Mouse (Mus musculus) heart, adult 11 months (tissue): Measurements from ENCODE around the gene Irf6.

Experiments used
- DNase-seq: peaks from one replicate; pipeline ENCODE4 v3.0.0; 2022

The Irf6 gene

DNA sequence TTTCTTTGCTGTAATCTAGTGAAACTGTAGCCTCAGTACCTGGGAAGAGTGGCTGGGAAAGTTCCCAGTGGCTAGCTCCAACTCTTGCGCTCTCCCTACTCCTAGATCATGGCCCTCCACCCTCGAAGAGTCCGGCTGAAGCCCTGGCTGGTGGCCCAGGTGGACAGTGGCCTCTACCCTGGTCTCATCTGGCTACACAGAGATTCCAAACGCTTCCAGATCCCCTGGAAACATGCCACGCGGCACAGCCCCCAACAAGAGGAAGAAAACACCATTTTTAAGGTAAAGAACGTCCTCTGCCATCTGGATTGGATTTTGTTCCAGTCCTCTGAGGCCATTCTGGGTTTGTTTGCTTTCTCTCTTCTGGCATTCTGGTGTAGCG lies 4.2 kb downstream of the Irf6 start:
- DNase-seq: no peak

DNA sequence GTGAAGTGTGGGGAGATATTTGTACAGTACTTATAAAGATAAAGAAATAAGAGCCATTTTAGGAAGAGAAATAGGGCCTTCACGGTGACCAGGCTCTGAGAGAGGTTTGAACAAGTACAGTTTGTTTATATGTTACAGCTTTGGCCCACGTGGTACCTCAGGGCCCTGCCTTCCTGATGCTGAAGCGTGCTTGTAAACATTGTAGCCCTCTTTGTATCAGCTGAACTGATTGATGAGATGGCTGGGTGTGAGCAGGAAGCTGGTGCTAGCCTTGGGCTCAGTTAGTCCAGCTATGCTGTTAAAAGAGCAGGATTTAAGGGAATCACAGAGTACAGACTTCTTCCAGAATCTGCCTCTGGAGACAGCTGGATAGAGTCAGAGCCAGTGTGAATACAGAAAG lies 6.3 kb downstream of the Irf6 start:
- DNase-seq: no peak

DNA sequence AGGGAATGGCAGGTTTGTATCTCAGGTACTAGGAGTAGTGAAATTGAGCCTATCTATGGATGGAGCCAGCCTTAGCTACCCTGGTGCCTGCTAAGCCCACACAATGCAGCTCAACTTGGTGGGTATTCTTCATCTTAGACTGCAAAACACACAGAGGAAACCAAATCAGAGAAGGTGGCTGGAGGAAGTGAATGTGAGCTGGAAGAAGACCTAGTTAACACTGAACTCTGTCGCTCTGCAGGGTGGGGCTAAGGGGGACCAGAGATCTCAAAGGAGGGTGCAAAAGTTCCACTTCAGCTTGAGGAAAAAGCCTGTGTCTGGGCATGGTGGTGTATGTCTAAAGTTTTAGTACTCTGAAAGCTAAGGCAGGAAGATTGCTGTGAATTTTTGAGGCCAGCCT lies 6.7 kb downstream of the Irf6 start:
- DNase-seq: no peak

DNA sequence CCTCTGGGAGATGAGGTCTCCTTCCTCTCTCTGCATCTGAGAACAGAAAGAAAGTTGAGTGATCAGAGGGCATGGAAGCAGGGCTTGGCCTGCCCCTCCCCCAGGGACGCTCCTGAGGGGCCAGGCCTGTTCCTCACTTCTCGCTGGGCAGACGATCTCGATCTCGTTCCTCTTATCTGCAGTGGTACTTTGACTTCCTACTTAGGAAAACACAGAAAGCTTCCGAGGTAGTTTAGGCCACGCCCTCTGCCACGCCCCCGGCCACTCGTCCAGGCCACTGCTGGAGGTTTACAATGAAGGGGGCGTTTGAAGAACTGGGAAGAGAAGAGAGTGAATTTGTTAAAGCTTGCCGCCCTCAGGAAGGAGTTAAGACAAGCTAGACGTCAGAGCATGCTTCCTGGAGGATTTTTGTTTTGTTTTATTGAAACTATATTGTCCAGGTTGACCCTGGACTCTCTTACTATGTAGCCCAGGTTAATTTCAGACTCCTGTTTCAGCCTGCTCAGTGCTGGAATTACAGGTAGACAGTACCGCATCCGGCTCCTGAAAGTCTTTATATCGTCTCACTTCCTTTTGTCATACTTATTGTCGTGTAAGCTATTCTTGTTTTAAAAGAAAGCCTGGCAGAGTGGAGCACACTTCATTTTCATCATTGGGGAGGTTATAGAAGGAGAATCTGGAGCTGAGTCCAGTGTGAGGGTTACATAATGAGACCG lies 7.6 kb downstream of the Irf6 start:
- DNase-seq: peak; percentile 95

DNA sequence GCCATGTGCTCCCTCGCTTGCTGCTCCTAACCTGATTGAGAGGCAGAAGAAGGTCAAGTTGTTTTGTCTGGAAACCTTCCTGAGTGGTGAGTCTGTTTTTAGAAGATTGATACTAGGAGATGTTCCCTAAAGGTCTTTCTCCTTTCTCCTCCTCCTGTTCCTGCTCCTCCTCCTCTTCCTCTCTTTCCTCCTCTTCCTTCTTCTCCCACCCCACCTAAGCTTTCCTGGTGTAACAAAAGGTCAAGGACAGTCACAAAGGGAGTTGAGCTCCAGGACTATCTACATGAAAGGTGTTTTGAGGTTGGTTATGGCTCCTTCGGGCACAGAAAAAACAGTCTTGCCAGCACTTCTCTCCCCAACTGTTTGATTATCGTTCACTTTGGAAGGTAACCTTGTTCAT lies 14.8 kb downstream of the Irf6 start, which contains the start of gene A130010J15Rik:
A130010J15Rik (plus strand) TSS at position 301 of the 400 bp plus-strand sequence.
- no peak for DNase-seq

DNA sequence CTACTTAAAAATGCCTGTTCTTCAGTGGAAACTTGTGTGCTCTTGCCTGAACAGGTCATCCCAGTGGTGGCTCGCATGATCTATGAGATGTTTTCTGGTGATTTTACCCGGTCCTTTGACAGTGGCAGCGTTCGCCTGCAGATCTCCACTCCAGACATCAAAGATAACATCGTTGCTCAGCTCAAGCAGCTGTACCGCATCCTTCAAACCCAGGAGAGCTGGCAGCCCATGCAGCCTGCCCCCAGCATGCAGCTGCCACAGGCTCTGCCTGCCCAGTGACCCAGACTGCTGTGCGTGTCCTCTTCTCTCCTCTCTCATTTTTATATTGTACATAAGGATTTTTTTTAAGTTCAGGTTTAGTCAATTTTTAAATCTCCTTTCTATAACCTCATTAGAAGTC lies 16.3 kb downstream of the Irf6 start:
- DNase-seq: no peak

DNA sequence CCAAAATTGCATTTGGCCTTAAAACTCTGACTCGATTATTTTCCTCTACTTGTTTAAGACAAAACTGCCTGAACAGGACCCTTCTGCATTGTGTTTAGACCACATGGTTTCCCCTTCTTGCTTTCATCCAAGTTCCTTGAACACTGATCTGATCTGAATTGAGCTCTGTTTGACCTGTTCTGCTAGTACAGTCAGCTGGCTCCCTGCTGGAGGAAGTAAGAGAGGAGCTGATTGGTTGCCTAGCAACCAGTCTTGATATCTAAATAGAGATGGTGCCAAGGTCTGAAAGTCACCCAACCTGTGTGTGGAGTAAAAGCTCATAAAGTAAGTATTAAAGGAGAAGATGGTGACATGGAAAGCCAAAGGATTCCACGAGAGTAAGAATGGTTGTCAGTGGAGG lies 16.9 kb downstream of the Irf6 start:
- no peak for DNase-seq

DNA sequence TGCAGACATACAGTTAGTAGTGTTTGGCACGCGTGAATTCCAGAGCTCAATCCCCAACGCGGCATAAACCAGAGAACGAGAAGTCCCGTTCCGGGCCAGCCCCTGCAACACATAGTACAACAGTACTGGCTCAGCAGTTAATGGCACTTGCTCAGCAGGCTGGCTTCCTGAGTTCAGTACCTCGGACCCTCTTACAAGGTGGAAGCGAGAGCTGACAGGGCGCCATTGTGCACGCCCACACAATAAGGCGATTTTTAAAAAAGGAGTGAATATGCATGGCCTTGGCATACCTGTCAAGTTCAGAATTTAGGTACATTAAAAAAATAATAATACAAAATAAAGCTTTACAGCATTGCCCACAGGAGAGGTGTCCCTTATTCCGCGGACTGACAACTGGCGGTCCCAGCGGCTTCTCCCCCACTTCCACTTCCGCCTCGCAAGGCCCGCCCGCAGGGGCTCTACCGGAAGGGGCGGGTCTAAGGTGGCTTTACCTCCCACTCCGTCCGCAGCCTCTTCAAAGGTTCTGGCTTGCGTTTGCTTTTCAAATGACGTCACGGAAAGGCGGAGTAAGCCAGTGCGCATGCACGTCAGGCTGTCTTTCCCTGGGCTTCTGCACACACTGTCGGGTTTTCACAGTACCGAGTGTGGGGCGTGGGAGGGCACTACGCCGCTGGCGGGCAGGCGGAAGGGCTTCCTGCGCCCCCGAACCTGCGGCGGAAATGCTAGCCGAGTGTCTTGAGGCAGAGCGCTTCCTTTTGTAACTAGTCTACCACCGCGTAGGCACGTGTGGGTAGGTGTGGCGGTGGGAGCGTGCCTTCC lies 20.3 kb downstream of the Irf6 start:
- DNase-seq: peak; percentile 100

DNA sequence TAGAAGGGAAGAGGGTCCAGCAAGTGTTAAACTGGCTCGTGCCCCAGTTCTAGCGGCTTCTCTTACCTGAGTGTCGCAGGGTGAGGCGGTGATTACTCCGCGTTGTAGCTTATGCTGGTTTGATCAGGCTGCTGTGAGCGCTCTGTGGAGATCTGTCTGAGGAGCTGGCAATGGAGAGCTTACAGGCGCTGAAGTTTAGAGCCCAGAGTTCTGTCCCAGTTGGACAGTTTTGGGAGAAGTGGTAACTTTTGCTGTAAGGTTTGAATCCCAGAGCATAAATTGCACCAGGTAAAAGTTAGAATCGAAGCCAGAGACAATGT lies 20.9 kb downstream of the Irf6 start:
- no peak for DNase-seq

DNA sequence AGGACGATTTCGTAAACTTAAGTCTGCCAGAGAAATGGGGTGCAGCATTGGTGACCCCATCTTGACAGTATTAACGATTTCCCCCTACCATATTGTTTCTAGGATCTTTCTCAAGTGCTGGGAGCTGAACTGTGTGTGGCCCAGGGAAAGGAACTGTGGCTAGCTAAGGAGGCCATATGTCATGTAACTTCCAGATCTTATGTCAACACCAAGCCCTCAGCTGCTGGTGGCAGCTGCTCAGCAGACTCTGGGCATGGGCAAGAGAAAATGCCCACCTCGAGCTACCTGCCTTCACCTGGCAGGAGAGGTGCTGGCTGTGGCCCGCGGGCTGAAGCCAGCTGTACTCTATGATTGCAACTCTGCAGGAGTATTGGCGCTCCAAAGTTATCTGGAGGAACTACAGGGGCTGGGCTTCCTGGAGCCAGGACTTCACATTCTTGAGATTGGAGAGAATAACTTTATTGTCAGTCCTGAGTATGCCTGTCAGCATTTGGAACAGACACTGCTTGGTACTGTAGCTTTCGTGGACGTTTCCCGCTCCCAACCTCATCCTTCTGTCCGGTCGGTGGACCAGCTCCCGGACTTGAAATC lies 21.3 kb downstream of the Irf6 start:
- DNase-seq: peak; percentile 93

DNA sequence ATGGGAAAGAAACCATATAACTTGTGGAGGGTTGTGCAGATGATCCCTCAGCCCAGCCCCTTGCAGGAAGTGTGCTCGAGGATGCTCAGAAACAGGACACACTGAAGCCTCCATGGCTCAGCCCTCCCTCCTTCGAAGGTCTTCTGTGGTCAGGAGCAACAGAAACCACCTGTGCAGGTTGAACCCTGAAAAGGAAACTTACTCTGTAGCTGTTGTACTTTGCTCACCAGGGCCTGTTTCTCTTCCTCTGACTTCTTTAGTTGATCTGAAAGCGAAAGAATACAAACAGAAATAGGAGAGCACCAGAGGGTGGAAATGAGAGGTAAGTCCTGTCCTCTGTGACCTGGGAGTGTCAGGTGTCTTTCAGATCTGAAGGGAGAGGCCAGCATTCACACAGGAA lies 28.2 kb downstream of the Irf6 start:
- no peak for DNase-seq

DNA sequence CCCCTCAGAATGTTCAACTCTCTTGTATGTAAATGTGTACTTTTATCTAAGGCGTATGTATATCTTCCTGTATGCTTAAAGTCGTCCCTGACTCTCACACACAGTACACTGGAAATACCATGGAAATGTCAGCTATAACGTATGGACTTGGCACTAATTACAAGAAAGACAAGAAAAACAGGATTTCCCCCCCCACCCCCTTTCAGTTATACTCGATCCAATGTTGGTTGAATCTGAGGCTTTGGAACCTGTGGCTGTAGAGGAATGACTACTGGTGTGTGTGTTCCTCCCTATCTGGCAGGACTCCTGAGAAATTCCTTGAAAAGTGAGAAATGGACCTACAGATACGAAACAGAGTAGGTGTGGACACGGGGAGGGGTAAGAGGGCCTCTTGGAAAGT lies 35.3 kb downstream of the Irf6 start:
- DNase-seq: no peak

DNA sequence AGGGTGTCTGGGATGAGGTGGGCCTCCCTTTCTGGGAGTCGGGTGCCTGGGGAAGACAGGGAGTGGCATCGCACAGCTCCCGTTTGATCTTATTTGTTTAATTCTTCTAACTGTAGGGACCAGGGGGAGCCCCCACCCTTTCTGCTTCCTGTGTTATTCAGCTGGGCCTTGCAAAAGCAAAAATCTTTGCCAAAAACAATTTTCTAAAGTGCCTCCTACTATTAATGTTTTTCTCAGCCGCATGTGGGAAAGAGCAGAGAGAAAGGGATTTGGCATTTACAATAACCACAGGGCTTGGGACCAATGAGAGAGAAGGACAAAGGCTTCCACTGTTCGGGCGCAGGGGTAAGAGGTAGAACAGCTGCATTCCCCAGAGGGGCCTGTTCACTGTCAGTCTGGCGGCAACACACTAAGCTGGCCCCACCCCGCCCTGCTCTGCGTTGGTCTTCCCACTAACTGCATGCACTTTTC lies 36.3 kb downstream of the Irf6 start:
- peak; percentile 99 for DNase-seq

DNA sequence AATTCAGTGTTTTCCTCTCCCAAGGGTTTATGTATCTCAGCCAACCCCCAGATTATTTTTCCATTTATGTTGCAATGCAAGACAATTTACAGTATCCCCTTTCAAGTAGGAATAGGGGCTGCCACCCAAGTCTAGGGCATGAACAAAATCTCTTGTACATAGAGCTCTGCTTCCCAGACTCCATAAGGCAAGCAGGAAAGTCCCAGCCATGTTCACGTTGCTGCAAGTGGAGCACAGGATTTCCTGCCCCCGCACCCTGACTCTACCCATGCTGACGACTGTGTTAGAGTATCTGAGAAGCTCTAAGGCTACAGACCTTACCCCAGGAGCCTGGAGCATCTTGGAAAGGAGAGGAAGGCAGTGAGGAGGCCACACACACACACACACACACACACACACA lies 36.9 kb downstream of the Irf6 start:
- DNase-seq: peak; percentile 92

DNA sequence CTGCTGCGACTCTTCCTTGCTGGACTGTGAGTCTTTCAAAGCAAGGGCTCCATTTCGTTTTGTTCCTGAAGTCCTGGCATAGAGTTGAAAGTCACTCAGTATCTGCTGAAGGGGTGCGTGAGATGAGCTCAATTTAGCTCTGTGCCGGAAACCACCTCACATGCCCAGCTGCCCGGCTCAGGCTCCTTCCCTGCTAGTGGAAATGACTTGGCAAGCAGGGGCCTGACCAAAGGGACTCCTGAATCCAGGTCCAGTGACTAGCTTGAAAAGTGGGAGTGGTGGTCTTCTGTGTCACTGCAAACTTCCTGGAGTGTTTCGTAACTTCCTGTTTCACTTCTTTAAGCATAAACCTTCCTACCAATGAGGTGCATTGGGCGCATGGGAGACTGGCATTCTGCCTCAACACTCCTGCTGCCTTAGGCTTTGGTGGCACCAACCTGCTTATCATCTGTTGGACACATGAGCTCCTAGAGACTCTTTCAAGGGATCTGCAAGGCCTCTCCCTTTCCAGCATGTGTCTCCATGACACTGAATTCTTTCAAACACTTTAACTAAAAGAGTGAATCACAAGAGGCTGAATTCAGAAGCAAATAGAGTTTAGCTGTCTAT lies 38.9 kb downstream of the Irf6 start:
- DNase-seq: peak; percentile 96

DNA sequence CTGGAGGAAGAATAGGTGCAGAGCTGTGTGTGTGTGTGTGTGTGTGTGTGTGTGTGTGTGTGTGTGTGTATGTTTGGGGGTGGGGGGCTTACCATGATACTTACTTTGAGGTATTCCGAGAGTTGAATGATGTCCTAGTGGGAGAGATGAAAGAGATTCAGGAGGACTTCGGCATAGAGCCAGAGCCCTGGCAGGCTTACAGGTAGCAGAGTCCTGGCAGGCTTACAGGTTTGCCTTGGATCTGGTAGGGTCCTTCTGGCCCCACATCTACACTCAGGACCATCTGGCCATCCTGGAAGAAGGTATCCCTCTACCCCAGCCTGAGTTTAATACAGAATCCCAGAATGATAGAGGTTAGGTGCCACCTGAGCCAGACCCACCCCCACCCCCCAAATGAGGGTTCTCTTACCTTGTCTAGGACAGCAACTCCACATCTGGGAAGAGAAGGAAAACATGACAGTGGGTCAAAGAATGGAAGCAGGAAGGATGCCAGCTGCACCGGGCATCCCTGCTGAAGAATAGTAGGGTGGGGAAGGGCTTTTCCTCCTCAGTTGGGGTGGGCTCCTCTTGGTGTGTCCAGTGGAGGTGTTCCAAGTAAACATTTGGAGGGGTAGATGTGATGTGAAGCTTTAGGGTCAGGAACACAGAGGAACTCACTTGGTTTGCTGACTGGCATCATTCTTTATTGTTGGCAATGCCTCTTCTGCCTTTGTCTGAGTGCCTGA lies 41.7 kb downstream of the Irf6 start:
- no peak for DNase-seq

DNA sequence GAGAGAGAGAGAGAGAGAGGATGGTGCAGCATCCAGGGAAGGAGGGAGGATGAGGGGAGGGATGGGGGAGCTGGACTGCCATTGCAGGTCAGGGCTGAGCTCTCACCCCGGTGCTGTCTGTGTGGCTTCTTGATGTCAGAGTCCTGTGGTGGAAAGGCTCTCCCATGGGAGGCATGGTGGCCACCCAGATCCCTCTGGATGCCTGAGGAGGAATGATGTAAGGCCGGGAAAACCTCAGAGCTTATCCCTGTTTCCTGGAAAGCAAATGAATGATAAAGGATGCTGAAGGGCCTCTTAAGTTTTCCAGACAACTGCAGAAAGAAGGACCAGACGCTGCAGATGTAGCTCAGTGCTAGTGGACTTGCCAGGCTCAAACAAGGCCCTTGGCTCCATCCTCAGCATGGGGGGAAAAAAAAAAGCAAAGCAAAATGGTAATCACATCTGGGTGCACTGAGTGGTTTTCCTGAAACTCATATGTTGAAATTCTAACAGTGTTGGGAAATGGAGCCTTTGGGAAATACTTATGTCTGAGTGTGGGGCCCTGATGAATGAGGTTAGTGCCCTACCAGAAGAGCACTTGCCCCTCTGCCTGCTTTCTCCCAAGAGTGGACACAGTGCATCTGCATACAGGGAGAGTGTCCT lies 42.4 kb downstream of the Irf6 start:
- peak; percentile 95 for DNase-seq

DNA sequence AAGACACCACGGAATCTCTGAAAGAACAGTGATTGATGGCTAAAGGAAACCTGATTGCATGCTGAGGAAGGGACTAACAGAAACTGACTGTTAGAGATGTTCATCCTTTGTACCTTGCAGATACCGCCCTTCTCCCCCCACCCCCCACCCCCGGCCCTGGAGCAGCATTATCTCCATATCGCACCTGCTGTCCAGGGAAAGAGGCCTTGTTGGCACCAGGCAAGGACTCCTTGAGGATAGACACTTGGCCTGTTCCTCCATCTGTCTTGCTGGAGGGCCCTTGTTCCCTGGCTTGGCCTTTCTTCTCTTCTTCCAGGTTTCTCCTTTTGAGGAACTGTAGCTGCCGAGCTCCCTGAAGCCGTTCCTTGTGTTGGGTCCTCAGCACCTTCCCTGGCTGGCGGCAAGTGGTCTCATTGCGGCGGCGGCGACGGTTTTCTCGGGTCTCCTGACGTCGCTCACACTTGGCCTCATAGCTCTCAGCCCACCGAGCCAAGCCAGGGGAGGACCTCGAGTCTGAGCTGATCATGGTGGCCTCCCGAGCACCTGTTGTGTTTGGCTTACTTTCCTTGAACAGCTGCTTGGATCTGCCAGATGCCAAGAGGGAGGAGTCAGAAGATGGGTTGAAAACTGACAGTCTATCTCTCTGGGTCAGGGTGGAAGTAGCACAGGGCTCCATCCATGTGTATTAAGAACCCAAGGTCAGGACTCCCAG lies 44.7 kb downstream of the Irf6 start:
- peak; percentile 91 for DNase-seq

DNA sequence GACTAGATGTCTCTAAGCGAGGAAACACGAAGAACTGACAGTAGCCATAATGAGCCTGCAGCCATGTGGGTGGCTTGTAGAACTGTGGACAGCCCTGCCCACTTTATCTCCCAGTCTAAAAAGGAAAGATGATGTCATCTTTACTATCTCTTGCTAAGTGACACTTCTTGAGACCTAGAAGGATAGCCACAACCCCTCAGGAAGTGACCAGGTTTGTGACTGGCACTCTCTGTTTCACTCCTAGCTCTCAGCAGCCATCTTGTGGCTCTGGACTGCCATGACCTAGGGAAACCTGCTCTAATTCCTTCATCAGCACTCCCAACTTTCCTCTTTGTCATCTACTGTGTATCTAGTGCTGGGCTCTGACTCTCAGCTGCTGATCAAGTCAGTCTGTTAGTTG lies 45.4 kb downstream of the Irf6 start:
- DNase-seq: no peak

DNA sequence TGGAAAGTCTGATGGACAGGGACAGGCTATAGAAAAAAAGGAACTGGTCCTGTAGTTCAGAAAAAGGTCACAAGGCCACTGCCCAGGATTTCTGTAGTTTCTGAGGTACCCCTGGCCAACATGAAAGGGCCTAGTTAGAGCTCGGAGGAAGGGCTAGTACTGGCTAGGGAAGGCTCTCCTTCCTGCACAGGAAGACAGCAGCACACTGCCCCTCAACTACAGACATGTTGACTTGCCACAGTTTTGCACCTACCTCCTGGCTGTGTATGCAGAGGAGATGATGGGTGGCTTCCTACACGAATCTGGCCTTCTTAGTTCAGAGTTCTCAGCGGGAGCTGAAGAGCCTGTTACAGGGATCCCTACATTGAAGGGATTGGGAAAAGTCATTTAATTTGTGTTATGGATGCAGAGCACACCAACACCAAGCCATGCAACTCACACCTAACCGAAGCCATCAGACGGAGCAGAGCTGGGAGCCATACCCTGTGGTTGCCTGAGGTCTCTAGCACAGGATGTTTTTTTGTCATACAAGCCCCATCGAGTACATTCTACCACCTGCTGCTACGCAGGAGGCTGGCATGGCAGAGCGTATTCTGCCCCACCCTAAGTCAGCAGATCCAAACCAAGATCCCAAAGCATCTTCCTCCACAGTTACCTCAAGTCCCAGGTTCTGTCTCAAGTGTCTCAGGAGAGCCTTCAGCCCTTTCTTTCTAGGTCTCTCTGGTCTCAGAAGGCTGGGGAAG lies 47.9 kb downstream of the Irf6 start:
- no peak for DNase-seq

DNA sequence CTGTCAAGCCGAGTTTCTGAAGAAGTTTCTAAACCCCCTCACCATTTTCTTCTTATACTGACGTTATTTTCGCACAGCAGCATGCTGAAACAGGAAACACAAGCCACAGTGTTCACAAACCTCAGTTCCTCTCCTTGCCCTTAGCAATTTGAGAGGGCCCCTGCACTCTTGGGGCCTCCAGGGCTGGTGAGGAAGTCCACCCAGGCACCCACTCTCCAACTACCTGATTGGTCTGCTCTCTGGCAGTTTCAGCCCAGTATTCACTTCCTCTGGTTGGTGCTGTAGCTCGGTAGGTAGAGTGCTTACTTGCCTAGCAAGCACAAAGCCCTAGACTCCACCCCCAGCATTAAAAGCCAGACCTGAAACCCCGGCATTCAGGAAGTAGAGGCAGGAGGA lies 48.5 kb downstream of the Irf6 start, which contains the start of gene Traf3ip3:
Traf3ip3 (minus strand) TSS at position 321 of the 396 bp plus-strand sequence.
- DNase-seq: peak; percentile 95
